Mouse (Mus musculus): ENCODE data around the gene BC052040.

GRCm38 (mm10) chr2:115610503-115610902 is 29.0 kb downstream of the BC052040 start:
- no peak for TF ChIP-seq CTCF (IDR thresholded peaks at IDR 0.05; ENCODE audit: low read depth, low read length)
- no peak for TF ChIP-seq POLR2A (IDR thresholded peaks at IDR 0.05; ENCODE audit: insufficient read depth, low read length)
- TF ChIP-seq EP300 (IDR thresholded peaks at IDR 0.05; ENCODE audit: insufficient read depth, low read depth, low read length): no peak

Measured in ES-Bruce4 (cell line).